Mouse (Mus musculus) stomach, embryonic 15.5 days (tissue): ENCODE measurements around the gene Kcnip1. TPM values are rescaled to one million over a fixed set of nuclear protein-coding genes. Genes with fewer than 3 reads are reported as not detected.
A peak's percentile ranks its signal among the peaks of the same experiment; 100 is the strongest.

Experiments used
- ATAC-seq: fragments of 200-750 bp; cut with Nextera tagmentation; 2 replicates; pipeline ENCODE4 v1.8.0; 2017; ENCODE audit warnings: low read depth, moderate number of reproducible peaks, moderate TSS enrichment; ENCODE audit not compliant: insufficient read depth, low FRiP score
- H3K27ac ChIP-seq: fragments of 300-500 bp; sonication (generic); 2 replicates; pipeline ENCODE4 v1.5.1; 2015; ENCODE audit warnings: mild to moderate bottlenecking, inconsistent platforms
- H3K27me3 ChIP-seq: fragments of 300-500 bp; sonication (generic); replicated peaks from 2 replicates; pipeline ENCODE4 v1.6.1; 2015; ENCODE audit warnings: inconsistent platforms
- H3K36me3 ChIP-seq: fragments of 300-500 bp; sonication (generic); 2 replicates; pipeline ENCODE4 v1.6.1; 2015; ENCODE audit warnings: inconsistent platforms
- H3K4me1 ChIP-seq: fragments of 300-500 bp; sonication (generic); 2 replicates; pipeline ENCODE4 v1.6.1; 2015; ENCODE audit warnings: inconsistent platforms
- H3K4me2 ChIP-seq: fragments of 300-500 bp; sonication (generic); 2 replicates; pipeline ENCODE4 v1.6.1; 2015; ENCODE audit warnings: mild to moderate bottlenecking, inconsistent platforms
- H3K4me3 ChIP-seq: fragments of 300-500 bp; sonication (generic); replicated peaks from 2 replicates; pipeline ENCODE4 v1.5.1; 2015; ENCODE audit warnings: inconsistent platforms
- H3K9ac ChIP-seq: fragments of 300-500 bp; sonication (generic); 2 replicates; pipeline ENCODE4 v1.6.1; 2015; ENCODE audit warnings: inconsistent platforms
- H3K9me3 ChIP-seq: fragments of 300-500 bp; sonication (generic); 2 replicates; pipeline ENCODE4 v1.6.1; 2016; ENCODE audit warnings: inconsistent platforms
- WGBS: fragments of 180-500 bp; shearing (Covaris S2); methylation state at CpG from one replicate; pipeline ENCODE4 v1.1.7; 2015; 5-methylcytosine and 5-hydroxymethylcytosine counted together
- polyA plus RNA-seq: library from polyadenylated mRNA; unstranded; fragments of >200 nt; fragmentation: Nextera tagmentation; extraction: Ambion mirVana; gene quantifications from 2 replicates; pipeline ENCODE4 v1.2.1, GENCODE M21; 2015

Kcnip1 gene
- polyA plus RNA-seq, 1 experiment from 2014 or later, result 11.8 TPM

DNA sequence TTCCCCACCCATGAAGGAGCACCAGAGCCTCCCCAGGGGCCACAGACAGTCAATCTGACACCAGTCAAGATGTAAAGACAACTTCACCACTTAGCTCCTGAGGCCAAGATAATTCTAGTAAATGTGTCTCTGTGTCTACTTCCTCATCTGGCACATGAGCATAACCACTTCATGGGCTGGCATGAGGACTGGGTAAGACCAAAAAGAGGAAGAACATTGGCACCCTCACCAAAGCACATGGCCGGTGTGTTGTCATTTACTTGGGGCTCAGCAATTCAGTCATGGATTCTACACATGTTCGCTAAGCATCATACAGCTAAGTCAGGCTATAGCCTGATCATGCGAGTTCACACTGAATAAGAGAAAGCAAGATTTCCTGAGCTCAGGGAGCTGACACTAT, 144.3 kb downstream of the Kcnip1 start:
- Histone ChIP-seq H3K4me1 (no peaks in the 10 kb centered on the region), H3K4me2 (no peak overlapping the region), H3K9me3 (no peaks in the 10 kb centered on the region), H3K27ac (no peak overlapping the region), H3K36me3 (no peaks in the 10 kb centered on the region), H3K4me3 (no peak overlapping the region), H3K9ac (no peak overlapping the region), H3K27me3 (peaks cover 22% of the 10 kb centered on the region)
- WGBS, result 85% methylated on average over 3 of the region's 3 CpGs
- no peak for ATAC-seq

GRCm38 (mm10) chr11:33845931-33846330, 147.0 kb downstream of the Kcnip1 start:
- ATAC-seq, result no peak
- peaks cover 46% of the 10 kb centered on the region for H3K27me3 ChIP-seq
- H3K9me3 ChIP-seq, result no peaks in the 10 kb centered on the region
- no peak overlapping the region for H3K27ac ChIP-seq
- H3K9ac ChIP-seq, result no peak overlapping the region
- H3K4me2 ChIP-seq, result no peak overlapping the region
- no peaks in the 10 kb centered on the region; the same call in 1 of the 2 replicates for H3K4me1 ChIP-seq
- 53% methylated on average over 5 of the region's 5 CpGs for WGBS
- H3K36me3 ChIP-seq, result no peaks in the 10 kb centered on the region
- H3K4me3 ChIP-seq, result no peak overlapping the region

GRCm38 (mm10) chr11:33843294-33843864, 149.6 kb downstream of the Kcnip1 start:
- no peaks in the 10 kb centered on the region for H3K9me3 ChIP-seq
- ATAC-seq, result no peak
- H3K9ac ChIP-seq, result no peak overlapping the region
- no peak overlapping the region for H3K27ac ChIP-seq
- WGBS, result under 1% methylated on average over 49 of the region's 52 CpGs
- H3K4me1 ChIP-seq, result no peaks in the 10 kb centered on the region; the same call in 1 of the 2 replicates
- H3K27me3 ChIP-seq, result peaks cover 46% of the 10 kb centered on the region
- H3K36me3 ChIP-seq, result no peaks in the 10 kb centered on the region
- H3K4me2 ChIP-seq, result peak overlapping the region; percentile 65
- H3K4me3 ChIP-seq, result peak overlapping the region; percentile 37

GRCm38 (mm10) chr11:33839049-33839448, 153.9 kb downstream of the Kcnip1 start:
- no peak overlapping the region for H3K27ac ChIP-seq
- H3K9me3 ChIP-seq, result no peaks in the 10 kb centered on the region
- H3K27me3 ChIP-seq, result peaks cover 24% of the 10 kb centered on the region
- H3K9ac ChIP-seq, result no peak overlapping the region
- 83% methylated on average over 3 of the region's 3 CpGs for WGBS
- no peak overlapping the region for H3K4me2 ChIP-seq
- ATAC-seq, result no peak
- H3K36me3 ChIP-seq, result no peaks in the 10 kb centered on the region
- H3K4me3 ChIP-seq, result no peak overlapping the region
- H3K4me1 ChIP-seq, result no peaks in the 10 kb centered on the region; the same call in 1 of the 2 replicates

DNA sequence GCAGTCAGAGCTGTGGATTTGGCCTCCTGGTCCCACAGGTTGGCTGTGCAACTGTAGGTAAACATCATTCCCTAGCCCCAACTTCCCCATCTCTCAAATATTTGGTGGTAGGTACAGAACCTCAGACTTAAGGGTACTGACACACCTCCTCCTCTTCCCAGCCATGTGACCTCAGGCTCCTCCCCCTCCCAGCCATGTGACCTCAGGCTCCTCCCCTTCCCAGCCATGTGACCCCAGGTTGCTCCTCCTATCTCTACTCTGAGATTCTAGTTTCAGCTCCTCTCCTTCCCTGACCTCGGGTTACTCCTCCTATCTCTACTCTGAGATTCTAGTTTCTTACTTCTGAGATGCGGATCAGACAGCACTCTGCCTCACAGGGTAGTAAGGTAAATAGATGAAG, 163.2 kb downstream of the Kcnip1 start:
- Histone ChIP-seq H3K27ac (no peak overlapping the region), H3K4me1 (no peaks in the 10 kb centered on the region), H3K36me3 (no peaks in the 10 kb centered on the region), H3K9ac (no peak overlapping the region), H3K9me3 (no peaks in the 10 kb centered on the region), H3K27me3 (no peaks in the 10 kb centered on the region), H3K4me2 (no peak overlapping the region), H3K4me3 (no peak overlapping the region)
- no peak for ATAC-seq
- 57% methylated on average over 2 of the region's 2 CpGs for WGBS

DNA sequence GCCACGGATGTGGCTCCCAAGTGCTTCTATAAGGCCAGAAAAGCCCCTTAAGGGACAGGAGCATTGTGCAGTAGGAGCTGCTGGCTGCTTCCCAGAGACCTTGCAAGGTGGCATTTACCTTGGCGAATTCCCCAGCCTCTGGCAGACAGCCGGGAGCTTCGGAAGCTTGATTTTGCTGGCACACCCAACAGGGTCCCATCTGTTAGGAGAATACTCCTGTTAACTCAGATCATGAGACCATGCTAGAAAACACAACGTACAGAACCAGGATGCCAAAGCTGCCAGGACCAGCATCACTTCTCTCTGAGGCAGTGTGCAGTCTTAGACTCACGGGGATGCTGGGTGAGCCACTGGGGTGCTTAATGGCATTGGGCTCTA, 165.1 kb downstream of the Kcnip1 start:
- no peak overlapping the region for H3K4me2 ChIP-seq
- 66% methylated on average over 6 of the region's 6 CpGs for WGBS
- no peaks in the 10 kb centered on the region for H3K27me3 ChIP-seq
- H3K4me3 ChIP-seq, result no peak overlapping the region
- no peaks in the 10 kb centered on the region for H3K4me1 ChIP-seq
- no peak for ATAC-seq
- no peaks in the 10 kb centered on the region for H3K36me3 ChIP-seq
- H3K27ac ChIP-seq, result no peak overlapping the region
- no peaks in the 10 kb centered on the region for H3K9me3 ChIP-seq
- H3K9ac ChIP-seq, result no peak overlapping the region

DNA sequence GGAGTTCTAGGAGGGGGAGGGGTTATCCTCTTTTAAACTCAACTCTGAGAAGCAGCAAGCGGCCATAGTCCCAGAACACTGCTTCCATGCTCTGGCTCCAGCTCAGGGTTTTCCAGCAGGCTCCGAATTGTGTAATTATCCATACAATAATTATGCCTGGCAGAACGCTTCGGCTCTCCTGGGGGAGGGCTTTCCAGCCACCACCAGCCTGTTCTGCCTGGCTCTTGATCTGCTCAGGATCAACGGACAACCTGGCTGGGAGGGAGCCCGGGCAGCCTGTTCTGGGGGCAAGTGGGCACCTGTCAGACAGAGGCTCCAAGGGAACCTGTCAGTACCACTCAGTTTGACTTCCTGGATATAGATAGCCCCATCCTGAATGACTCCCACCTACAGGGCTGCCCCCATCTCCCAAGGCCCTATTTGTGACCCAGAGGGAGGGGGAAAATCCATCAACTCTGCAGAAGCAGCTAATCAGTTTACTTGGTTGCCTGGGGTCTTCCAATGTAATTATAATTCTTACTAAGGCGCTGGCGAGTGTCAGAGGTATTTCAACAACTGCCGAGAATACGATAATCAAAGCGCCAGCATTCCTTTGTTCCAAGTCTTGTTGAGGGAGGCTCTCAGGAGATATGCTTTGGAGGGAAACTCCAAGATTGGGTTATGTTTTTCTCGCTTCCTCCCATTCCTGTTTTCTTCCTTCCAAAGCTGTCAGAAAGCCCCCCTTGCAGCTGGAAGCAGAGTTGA, 165.7 kb downstream of the Kcnip1 start:
- Histone ChIP-seq H3K9ac (no peak overlapping the region), H3K4me1 (no peaks in the 10 kb centered on the region), H3K4me2 (no peak overlapping the region), H3K36me3 (no peaks in the 10 kb centered on the region), H3K9me3 (no peaks in the 10 kb centered on the region), H3K4me3 (no peak overlapping the region), H3K27me3 (no peaks in the 10 kb centered on the region), H3K27ac (no peak overlapping the region)
- WGBS, result 65% methylated on average over 12 of the region's 12 CpGs
- no peak for ATAC-seq

DNA sequence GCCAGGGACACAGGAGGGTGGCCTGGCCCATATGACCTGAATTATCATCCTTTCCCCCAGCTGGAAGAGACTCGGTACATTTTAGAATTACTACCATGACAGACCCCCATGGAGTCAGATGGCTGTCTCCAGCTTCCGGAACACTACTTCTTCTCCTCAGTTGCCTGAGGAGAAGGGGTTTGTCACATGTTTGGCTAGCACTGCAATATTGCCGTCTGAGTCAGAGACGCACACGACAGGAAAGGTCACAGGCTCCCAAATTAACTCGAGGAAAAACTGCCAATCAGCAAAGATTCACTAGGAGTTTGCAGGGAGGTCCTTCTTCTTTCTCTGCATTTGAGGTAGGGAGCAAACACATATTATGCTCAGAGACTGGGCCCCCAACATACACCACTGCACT, 168.2 kb downstream of the Kcnip1 start:
- H3K36me3 ChIP-seq, result no peaks in the 10 kb centered on the region
- no peak overlapping the region for H3K4me3 ChIP-seq
- WGBS, result 49% methylated on average over 6 of the region's 6 CpGs
- no peaks in the 10 kb centered on the region for H3K4me1 ChIP-seq
- no peak overlapping the region for H3K9ac ChIP-seq
- H3K4me2 ChIP-seq, result no peak overlapping the region
- no peaks in the 10 kb centered on the region for H3K27me3 ChIP-seq
- no peak overlapping the region for H3K27ac ChIP-seq
- no peaks in the 10 kb centered on the region for H3K9me3 ChIP-seq
- ATAC-seq, result no peak

DNA sequence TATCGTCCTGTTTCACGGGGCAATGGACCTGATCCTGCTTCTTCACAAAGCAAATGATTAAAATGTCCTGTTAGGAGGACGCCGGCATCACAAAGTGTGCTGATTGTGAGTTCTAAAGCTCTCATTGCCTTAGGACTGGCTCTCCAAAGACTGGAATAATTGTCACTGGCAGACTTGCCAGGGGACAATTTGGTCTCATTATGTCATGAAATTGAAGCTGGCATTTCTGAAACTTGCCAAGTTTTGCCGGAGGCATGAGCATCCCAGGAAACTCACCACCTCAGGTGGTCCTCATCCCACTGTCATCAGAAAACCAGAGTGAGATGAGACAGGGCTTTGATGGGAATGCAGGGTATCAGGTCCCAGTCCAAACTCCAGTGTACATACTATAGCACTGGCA, 171.6 kb downstream of the Kcnip1 start:
- WGBS, result 87% methylated on average over 5 of the region's 5 CpGs

DNA sequence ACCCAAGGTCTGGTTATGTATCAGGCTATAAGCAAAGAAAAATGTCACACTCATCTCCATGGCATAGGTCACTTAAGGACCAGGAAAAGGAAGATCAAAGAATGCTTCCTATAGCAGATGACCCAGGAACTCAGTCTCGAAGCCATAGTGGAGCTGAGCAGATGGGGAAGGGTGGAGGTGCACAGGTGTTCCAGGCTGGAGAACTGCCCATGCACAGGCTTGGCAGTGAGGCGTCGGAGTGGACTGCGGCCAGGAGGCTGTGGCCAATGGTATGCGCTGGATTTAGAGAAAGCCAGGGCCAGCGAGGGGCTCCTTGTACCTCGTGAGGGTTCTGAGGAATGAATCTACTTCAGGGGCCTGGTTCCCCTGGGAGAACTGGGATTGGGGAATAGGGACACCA, 172.1 kb downstream of the Kcnip1 start:
- WGBS, result 76% methylated on average over 7 of the region's 7 CpGs
- H3K4me2 ChIP-seq, result no peak overlapping the region
- H3K4me1 ChIP-seq, result 0 out of 2 replicates have a peak, but pooled peaks cover 6% of the 10 kb centered on the region
- H3K9me3 ChIP-seq, result no peaks in the 10 kb centered on the region
- no peak overlapping the region for H3K27ac ChIP-seq
- no peak for ATAC-seq
- H3K36me3 ChIP-seq, result no peaks in the 10 kb centered on the region
- no peaks in the 10 kb centered on the region for H3K27me3 ChIP-seq
- no peak overlapping the region for H3K9ac ChIP-seq
- no peak overlapping the region for H3K4me3 ChIP-seq

More for the DNA sequence above, 171.6 kb downstream of the Kcnip1 start:
- H3K9me3 ChIP-seq, result no peaks in the 10 kb centered on the region
- 0 out of 2 replicates have a peak, but pooled peaks cover 3% of the 10 kb centered on the region for H3K4me1 ChIP-seq
- no peak overlapping the region for H3K27ac ChIP-seq
- H3K9ac ChIP-seq, result no peak overlapping the region
- H3K27me3 ChIP-seq, result no peaks in the 10 kb centered on the region
- no peak overlapping the region for H3K4me2 ChIP-seq
- H3K36me3 ChIP-seq, result no peaks in the 10 kb centered on the region
- no peak for ATAC-seq
- H3K4me3 ChIP-seq, result no peak overlapping the region

DNA sequence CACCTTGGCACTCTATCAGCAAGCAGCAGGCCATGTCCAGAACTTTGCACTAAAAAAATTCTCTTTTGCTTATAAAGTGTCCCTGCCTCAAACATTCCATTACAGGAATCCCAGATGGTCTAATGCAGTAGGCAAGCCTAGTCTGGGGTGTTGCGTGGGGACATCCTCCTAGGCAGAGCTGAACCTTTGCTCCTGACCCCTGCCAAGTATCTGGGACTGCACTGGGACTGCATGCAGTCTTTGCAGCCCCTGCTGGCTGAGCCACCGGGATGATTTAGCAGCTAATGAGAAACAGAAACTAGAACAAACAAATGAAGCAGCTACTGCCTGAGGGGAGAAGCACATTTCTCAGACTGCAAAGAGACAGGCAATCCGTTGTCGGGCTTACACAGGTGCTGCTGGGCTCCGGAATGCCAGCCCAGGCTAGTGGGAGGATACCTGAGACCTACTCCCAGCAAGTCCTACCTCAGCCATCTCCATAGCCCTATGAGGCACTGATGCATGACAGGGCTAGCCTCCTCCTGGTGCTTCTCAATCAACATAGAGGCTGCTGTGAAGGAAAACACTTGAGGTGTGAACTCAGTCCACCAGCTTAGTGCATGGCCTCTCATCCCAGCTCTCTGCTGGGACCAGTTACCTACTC, 174.0 kb downstream of the Kcnip1 start:
- no peak for ATAC-seq
- H3K27me3 ChIP-seq, result no peaks in the 10 kb centered on the region
- H3K4me1 ChIP-seq, result 0 out of 2 replicates have a peak, but pooled peaks cover 6% of the 10 kb centered on the region
- no peak overlapping the region for H3K4me3 ChIP-seq
- H3K9ac ChIP-seq, result no peak overlapping the region
- H3K4me2 ChIP-seq, result no peak overlapping the region
- no peaks in the 10 kb centered on the region for H3K9me3 ChIP-seq
- 30% methylated on average over 5 of the region's 5 CpGs for WGBS
- no peak overlapping the region for H3K27ac ChIP-seq
- H3K36me3 ChIP-seq, result no peaks in the 10 kb centered on the region

DNA sequence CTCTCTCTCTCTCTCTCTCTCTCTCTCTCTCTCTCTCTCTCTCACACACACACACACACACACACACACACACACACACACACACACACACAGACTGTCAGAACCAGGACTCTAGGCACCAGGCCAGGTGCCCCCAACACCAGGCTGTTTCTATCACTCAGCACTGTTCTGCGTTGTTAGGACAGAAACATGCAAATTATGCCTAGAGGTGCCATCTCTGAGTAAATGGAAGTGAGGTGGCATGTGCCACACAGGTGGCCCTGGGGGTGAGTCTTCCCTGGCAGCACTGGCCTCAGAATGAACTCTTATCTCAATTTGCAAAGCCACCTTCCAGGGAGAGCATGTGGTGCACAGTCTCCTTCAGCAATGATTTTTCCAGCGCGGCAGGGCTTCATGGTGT, 176.9 kb downstream of the Kcnip1 start:
- Histone ChIP-seq H3K4me3 (no peak overlapping the region), H3K27ac (no peak overlapping the region), H3K4me2 (no peak overlapping the region), H3K36me3 (no peaks in the 10 kb centered on the region), H3K9ac (no peak overlapping the region), H3K9me3 (no peaks in the 10 kb centered on the region), H3K4me1 (0 out of 2 replicates have a peak, but pooled peaks cover 6% of the 10 kb centered on the region), H3K27me3 (no peaks in the 10 kb centered on the region)
- no peak for ATAC-seq
- 22% methylated on average over 3 of the region's 3 CpGs for WGBS
